Mouse (Mus musculus) cerebellum, adult 18-20 months (tissue): ENCODE results near the gene Yars.

Experiments used
- DNase-seq, 2 experiments: peaks; one replicate each; pipeline ENCODE4 v3.0.0; 2021

The Yars gene

GRCm38 (mm10) chr4:129188803-129189541, 588 bp upstream of the Yars start:
- peak; percentile 58 to 75 for DNase-seq

- peak in 1 of 2 experiments; percentile 28 for DNase-seq
Observed at GRCm38 (mm10) chr4:129190538-129190937, 978 bp downstream of the Yars start.

DNA sequence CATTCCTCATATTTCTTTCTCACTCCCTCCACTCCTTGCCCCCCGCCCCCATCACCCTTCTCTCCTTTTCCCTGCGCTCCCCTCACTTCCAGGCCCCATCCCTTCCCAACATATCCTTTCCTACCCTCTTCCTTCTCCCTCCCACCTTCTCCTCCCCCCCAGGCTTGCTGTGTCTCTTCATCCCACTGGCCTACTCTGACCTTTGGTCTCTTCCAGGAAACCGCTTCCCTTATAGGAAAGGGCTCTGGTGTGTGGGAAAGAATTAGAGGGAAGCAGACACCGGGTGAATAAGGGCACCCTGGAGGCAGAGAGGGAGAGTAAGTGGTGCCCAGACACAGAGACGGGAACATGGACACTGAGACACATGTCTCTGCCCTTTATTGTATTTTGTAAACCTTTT, 2.1 kb downstream of the Yars start:
- no peak for DNase-seq

DNA sequence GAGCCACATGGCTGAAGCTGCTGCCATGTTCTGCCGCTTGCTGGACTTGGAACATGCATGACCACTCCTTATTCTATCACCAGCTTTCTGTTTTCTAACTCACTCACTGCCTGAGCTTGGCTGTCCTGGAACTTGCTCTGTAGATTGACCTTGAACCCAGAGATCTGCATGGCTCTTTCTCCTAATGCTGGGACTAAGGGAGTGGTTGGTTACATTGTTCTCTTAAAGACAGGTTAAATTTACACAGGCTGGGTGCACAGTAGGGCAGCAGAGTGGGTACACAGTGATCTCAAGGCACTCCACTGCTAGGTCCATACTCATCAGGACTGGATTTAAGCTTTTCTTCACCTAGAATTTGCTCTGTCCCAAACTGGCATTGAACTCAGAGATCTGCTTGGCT, 4.7 kb downstream of the Yars start:
- DNase-seq = no peak

- no peak for DNase-seq
Observed at GRCm38 (mm10) chr4:129197514-129197913, 8.0 kb downstream of the Yars start.

DNA sequence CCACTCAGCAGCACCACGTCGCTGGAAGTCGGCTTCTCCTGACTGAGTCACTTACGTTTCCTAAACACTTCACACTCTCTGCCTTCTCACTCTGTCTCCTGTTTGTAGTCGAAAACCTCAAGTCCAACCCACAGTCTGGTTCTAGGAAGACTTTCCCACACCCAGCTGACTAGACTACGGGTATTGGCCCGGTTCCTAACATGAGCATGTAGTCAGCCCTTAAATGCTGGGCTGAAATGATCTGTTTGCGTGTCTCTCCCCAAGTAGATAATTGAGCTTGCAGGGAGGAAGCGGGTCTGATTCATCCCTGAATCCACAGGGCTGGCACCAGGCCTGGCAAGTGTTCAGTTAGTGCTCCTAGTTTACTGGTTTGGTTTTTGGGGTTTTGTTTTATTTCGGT, 15.1 kb downstream of the Yars start:
- DNase-seq = no peak

DNA sequence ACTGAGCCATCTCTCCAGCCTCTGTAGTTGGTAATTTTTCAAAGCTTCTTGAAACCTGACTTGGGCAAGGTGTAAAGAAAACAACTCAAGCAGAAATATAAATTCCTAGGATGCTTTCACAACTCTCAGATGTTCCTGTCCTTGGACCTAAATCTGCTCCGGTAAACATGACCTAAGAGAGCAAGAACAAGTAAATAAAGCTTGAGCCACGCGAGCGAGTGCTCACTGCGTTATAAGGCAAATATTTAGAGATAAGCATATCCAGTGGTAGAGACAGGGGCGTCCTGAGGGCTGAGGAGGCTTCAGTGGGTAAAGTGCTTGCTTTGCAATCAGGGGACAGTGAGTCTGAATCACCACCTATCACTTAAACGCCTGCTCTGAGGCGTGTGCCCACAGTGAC, 17.2 kb downstream of the Yars start:
- DNase-seq = no peak

DNA sequence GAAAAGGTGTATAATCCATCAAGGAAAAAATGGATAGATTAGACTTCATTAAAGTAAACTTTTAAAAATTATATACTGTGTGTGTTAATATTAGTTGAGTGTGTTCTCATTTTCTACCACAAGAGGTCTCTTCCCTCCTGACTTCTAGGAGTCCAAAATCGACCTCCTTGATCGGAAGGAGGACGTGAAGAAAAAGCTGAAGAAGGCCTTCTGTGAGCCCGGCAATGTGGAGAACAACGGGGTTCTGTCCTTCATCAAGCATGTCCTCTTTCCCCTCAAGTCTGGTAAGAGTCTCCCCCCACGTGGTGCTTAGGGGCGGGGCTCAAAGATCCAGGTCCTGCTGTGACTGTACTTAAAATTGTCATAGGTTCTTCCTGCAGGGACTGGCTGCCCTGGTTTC, 19.9 kb downstream of the Yars start:
- no peak for DNase-seq

DNA sequence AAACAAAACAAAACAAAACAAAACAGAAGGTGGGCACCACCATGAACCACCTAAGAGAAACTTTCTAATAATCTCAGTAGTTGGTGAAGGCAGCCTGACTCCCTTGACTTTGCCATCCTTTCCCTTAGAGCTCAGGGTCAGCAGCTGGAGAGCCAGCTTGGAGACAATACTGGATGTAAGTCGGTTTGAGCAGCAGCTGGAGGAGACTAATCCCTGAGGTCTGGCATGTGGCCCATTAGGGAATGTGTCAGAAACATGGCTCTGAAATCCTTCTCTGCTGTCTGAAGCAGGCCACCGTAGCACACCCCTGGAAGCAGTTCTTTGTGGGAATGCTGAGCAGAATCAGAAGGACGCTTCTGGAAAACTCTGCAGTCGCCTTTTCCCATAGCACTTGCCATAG, 21.9 kb downstream of the Yars start:
- DNase-seq = no peak

- DNase-seq = peak in 1 of 2 experiments; percentile 43
Observed at GRCm38 (mm10) chr4:129212486-129212885, 22.9 kb downstream of the Yars start.

GRCm38 (mm10) chr4:129218569-129219175, 29.1 kb downstream of the Yars start:
- no peak for DNase-seq

GRCm38 (mm10) chr4:129219198-129219597, 29.6 kb downstream of the Yars start:
- DNase-seq = no peak

GRCm38 (mm10) chr4:129220376-129221089, 31.0 kb downstream of the Yars start:
- DNase-seq = peak; percentile 74 to 78

DNA sequence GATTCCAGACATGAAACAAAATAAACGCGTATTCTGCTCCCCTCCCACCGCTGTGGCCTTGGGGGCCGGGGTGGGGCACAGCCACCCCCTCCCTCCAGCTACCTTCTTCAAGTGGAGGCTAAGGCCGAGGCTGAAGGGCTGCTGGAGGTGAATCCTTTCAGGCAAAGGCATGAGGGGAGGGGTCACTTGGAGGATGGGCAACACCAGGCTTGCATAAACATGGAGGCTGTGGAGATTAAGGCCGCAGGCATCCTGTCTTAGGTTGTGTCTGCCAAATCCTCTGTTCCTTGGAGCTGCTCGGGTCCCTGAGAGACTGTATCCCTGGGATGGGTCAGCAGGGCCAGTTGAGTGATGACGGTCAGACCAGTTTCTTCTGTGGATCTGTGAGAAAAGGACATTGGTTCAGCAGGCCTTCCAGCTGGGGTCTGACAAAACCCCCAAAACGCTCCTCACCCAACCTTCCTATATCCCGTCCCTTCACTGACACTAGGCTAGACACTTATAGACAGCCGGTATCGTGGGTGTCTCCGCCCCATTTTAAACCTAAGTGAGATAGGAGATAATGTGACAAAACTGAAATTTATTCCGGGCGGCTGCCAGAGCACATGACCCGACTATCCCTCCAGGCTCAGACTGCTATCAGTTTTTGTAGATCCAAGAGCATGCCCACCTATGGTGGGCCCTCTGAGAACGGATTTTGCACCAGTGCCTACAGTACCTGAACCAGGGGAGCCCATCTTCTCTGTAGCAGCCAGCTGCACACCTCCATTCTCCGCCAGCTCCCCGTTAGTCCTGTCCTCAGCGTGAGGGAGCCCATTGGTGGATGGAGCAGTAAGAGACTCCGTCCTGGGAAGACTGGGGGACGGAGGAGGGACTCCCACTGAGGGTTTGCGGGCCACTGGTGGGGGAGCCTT, 31.8 kb downstream of the Yars start:
- DNase-seq = no peak

DNA sequence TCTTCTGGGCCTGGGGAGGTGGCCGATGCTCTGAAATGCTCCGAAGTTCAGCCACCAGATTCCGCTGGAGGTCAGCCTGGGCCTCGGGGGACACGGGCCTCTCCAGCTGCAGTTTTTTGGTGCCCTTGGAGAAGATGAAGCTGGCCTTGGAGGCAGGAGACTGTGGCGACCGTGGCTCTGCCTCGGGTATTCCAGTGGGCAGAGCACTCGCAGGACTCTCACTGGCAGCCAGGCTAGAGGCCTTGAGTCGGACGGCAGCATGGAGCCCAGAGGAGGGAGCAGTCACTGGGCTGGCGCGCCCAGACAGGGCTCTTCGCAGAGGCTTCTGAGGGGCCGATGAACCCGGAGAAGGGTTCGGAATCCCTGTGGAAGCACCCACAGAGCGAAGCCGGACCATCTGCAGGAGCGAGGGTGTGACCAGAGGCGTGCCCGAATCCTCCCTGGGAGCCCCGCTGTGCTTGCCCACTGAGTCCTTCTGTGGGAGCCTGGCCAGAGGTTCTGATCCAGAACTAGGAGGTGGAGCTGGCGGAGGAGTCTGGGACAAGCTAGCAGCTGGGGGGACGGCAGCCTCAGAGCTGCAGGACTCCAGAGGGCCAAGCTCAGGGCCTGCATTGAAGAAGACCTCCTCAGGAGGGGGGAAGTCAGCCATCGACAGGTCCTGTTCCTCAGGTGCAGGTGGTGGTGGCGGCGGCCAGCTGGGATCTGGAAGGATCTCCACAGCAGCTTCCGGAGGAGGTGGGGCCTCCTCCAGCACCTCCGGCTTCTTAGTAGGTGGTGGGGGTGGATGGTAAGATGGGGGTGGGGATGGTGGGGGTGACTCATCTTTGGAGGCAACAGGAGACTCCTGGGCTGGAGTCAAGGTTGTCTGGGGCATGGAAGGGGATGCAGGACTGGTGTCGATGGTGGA, 32.7 kb downstream of the Yars start:
- no peak for DNase-seq

- no peak for DNase-seq
Observed at GRCm38 (mm10) chr4:129223421-129224281, 34.1 kb downstream of the Yars start.

GRCm38 (mm10) chr4:129225315-129225714, 35.8 kb downstream of the Yars start:
- DNase-seq = peak in 1 of 2 experiments; percentile 54

- DNase-seq = peak in 1 of 2 experiments; percentile 59
Observed at GRCm38 (mm10) chr4:129226441-129226963, 36.9 kb downstream of the Yars start.

DNA sequence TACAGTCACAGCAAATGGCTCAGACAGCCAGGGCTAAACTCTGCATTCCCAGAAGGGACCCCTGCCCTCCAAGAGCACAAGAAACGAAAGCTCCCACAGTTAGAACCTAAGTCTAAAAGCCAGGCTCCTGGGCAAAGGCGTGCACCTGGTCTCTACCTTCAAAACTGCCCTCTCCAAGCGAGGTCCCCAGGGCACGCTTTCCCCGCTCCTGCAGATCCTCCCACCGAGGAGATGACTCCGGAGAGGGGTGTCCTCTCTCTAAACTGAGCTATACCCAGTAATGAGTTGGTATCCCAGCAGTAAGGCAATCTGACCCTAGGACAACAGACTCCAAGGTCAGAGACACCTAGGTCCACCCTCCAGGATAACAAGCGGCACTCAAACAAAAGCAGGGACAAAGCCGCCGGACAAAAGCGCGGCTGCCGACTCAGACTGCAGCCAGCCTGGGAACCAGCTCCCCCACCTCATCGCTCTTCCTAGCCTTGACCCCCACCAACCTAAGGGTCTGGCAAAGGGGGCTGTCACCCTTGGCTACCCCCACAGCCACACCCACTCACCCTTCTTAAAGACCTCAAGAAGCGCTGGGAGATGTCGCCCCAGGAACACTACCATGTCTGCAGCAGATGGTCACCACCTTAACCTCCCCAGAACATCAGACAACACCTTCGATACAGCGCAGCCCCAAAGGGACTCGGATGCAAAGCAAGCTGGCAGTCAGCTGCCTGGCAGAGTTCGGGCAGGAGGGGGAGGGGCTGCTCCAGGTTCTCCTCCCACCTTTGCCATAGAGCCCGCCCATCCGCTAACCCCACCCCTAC, 37.8 kb downstream of the Yars start:
- peak in 1 of 2 experiments; percentile 69 for DNase-seq

- peak in 1 of 2 experiments; percentile 59 for DNase-seq
Observed at GRCm38 (mm10) chr4:129227985-129228381, 38.4 kb downstream of the Yars start.
